Comparison of ENCODE assay signal across 8 mouse cellular contexts in the genomic region with DNA sequence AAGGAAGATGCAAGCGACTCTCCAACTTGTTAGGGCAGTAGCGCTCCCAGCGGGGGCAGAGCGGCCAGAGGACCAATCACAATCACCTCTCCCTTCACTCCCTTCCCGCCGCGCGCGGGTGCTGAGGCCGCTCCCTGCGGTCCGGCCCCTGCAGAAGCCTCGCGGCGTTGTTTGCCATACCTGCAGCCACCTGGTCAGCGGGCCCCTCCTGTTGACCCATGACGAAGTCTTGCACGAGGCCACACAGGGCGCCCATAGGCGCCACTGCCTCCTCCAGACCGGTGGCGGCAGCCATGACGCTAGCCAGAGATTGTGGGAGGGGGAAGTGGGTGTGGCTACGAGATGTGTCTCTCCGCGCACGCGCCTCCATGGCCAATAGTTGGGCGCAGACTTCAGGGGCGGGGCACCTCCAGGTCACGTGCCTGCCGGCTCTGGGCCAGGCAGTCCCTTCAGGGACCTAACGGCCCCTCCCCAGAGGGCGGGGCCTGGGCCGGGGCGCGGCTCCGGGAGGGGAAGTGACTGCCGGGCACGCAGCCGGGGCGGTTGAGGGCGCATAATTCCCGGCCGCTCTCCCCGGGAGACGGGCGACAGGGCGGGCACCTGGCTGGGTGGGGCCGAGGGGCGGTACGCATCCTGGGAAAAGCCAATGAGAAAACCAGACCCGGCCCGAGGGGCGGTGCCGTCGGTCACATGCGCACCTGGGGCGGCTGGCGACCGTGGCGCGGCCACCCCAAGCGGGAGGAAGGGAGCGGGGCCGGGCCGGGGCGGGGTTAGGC. TPM values are rescaled to one million over a fixed set of nuclear protein-coding genes. Genes with fewer than 3 reads are reported as not detected.
A peak's percentile ranks its signal among the peaks of the same experiment; 100 is the strongest.
DNase-seq lines count a peak whose midpoint lies in the region; ATAC-seq lines count a peak whose summit lies in the region.

A gene (minus strand): TSS at position 339 of the 776 bp plus-strand sequence.

- peak; percentile 90 for ATAC-seq in erythroid progenitor cell, adult 5-6 weeks (replicated peaks; ENCODE audit: low FRiP score, poor library complexity, severe bottlenecking)
- peak; percentile 93 for ATAC-seq in heart, embryonic 13.5 days (ENCODE audit: extremely low read depth, insufficient number of reproducible peaks, low FRiP score, low TSS enrichment)
- peak; percentile 93 for ATAC-seq in liver, embryonic 12.5 days
- peak; percentile 95 for ATAC-seq in stomach, embryonic 15.5 days (ENCODE audit: insufficient read depth, low FRiP score, low read depth)

- peak; percentile 99 for DNase-seq in CD4-positive helper T cell, adult 2 months (ENCODE audit: low read depth, low spot score)
- peak; percentile 96 for DNase-seq in brain, embryonic 18.5 days (ENCODE audit: low read depth, low spot score)
- DNase-seq in kidney, postnatal 10 days = peak; percentile 100
- peak; percentile 99 for DNase-seq in natural killer cell, adult 2 months (ENCODE audit: low spot score in 2 of 2)

- no peaks in the 10 kb centered on the region for H3K27me3 ChIP-seq in heart, embryonic 13.5 days (replicated peaks)
- peaks cover 25% of the 10 kb centered on the region for H3K27me3 ChIP-seq in liver, embryonic 12.5 days (replicated peaks)
- no peaks in the 10 kb centered on the region for H3K27me3 ChIP-seq in stomach, embryonic 15.5 days (replicated peaks)

- H3K4me3 ChIP-seq in heart, embryonic 13.5 days = peak within 1 kb of the TSS; percentile 96
- peak within 1 kb of the TSS; percentile 86 for H3K4me3 ChIP-seq in liver, embryonic 12.5 days
- peak within 1 kb of the TSS; percentile 65 for H3K4me3 ChIP-seq in stomach, embryonic 15.5 days (replicated peaks)

- under 1% methylated on average over 60 of the region's 68 CpGs for WGBS in heart, embryonic 13.5 days
- under 1% methylated on average over 62 of the region's 68 CpGs for WGBS in liver, embryonic 12.5 days (ENCODE audit: insufficient replicate concordance)
- WGBS in stomach, embryonic 15.5 days = under 1% methylated on average over 64 of the region's 68 CpGs

- peaks cover 29% of the 10 kb centered on the region for H3K4me1 ChIP-seq in heart, embryonic 13.5 days
- peaks cover 41% of the 10 kb centered on the region for H3K4me1 ChIP-seq in liver, embryonic 12.5 days
- 0 out of 2 replicates have a peak, but pooled peaks cover 6% of the 10 kb centered on the region for H3K4me1 ChIP-seq in stomach, embryonic 15.5 days

- no peaks in the 10 kb centered on the region for H3K9me3 ChIP-seq in heart, embryonic 13.5 days
- H3K9me3 ChIP-seq in liver, embryonic 12.5 days (replicated peaks) = no peaks in the 10 kb centered on the region
- H3K9me3 ChIP-seq in stomach, embryonic 15.5 days = no peaks in the 10 kb centered on the region

- H3K9ac ChIP-seq in heart, embryonic 13.5 days = peak within 1 kb of the TSS; percentile 96
- H3K9ac ChIP-seq in liver, embryonic 12.5 days = peak within 1 kb of the TSS; percentile 83
- H3K9ac ChIP-seq in stomach, embryonic 15.5 days = peak within 1 kb of the TSS; percentile 82

- H3K36me3 ChIP-seq in heart, embryonic 13.5 days = no peaks in the 10 kb centered on the region
- H3K36me3 ChIP-seq in liver, embryonic 12.5 days = peaks cover 9% of the 10 kb centered on the region
- no peaks in the 10 kb centered on the region for H3K36me3 ChIP-seq in stomach, embryonic 15.5 days

- peak within 1 kb of the TSS; percentile 85 for H3K4me2 ChIP-seq in heart, embryonic 13.5 days
- peak within 1 kb of the TSS; percentile 99 for H3K4me2 ChIP-seq in liver, embryonic 12.5 days
- H3K4me2 ChIP-seq in stomach, embryonic 15.5 days = peak within 1 kb of the TSS; percentile 91

- H3K27ac ChIP-seq in heart, embryonic 13.5 days (replicated peaks) = peak within 1 kb of the TSS; percentile 92
- peak within 1 kb of the TSS; percentile 87 for H3K27ac ChIP-seq in liver, embryonic 12.5 days
- peak within 1 kb of the TSS; percentile 91 for H3K27ac ChIP-seq in stomach, embryonic 15.5 days

RNA-seq across cellular contexts. Expression of the gene that starts here (rescaled TPM):
- total RNA-seq in erythroid progenitor cell, adult 5-6 weeks (2015; ENCODE audit: low replicate concordance) = 20.5 and 73.5 TPM in 2 replicates
- total RNA-seq in erythroid progenitor cell, adult 5-6 weeks (2017; ENCODE audit: low replicate concordance) = 10.1 and 15.4 TPM in 2 replicates
- 17.2 and 22.1 TPM in 2 replicates for polyA plus RNA-seq in heart, embryonic 13.5 days (2015; fragmentation: Nextera tagmentation; extraction: Ambion mirVana)
- 18.3 and 20.9 TPM in 2 replicates for polyA plus RNA-seq in liver, embryonic 12.5 days (2016; fragmentation: Nextera tagmentation; extraction: Ambion mirVana)
- 28.2 and 32.1 TPM in 2 replicates for polyA plus RNA-seq in stomach, embryonic 15.5 days (2015; fragmentation: Nextera tagmentation; extraction: Ambion mirVana)

Comparison
In these comparisons a context has a peak if more than half of its experiments do, and no peak if none do; other contexts are left out.
1. Peak in every context shown above with its lines: DNase-seq, ATAC-seq, H3K4me3 ChIP-seq and H3K27ac ChIP-seq.